Mouse (Mus musculus) testis, adult 2 months (tissue): ENCODE results near the gene Irak2. TPM values are rescaled to one million over a fixed set of nuclear protein-coding genes. Genes with fewer than 3 reads are reported as not detected.

Source experiments
- H3K27ac ChIP-seq: fragments of 200-500 bp; 2 replicates; pipeline ENCODE4 v1.5.1; 2012; ENCODE audit warnings: low read depth, low read length; ENCODE audit not compliant: control insufficient read depth, insufficient read depth
- H3K27me3 ChIP-seq: fragments of 200-500 bp; 2 replicates; pipeline ENCODE4 v1.6.1; 2012; ENCODE audit warnings: mild to moderate bottlenecking, low read length, moderate library complexity; ENCODE audit not compliant: control insufficient read depth, insufficient read depth
- H3K36me3 ChIP-seq: fragments of 200-500 bp; 2 replicates; pipeline ENCODE4 v1.6.1; 2012; ENCODE audit warnings: mild to moderate bottlenecking, low read length; ENCODE audit not compliant: control insufficient read depth, insufficient read depth
- H3K4me1 ChIP-seq: fragments of 200-500 bp; 2 replicates; pipeline ENCODE4 v1.6.1; 2012; ENCODE audit warnings: low read length; ENCODE audit not compliant: control insufficient read depth, insufficient read depth
- H3K4me3 ChIP-seq: fragments of 200-500 bp; 2 replicates; pipeline ENCODE4 v1.5.1; 2012; ENCODE audit warnings: low read depth, mild to moderate bottlenecking, low read length, moderate library complexity, mixed read lengths; ENCODE audit not compliant: control insufficient read depth
- CTCF ChIP-seq: fragments of 200-500 bp; IDR thresholded peaks from 2 replicates; pipeline ENCODE4 v1.5.1; 2012; ENCODE audit warnings: low read depth, mild to moderate bottlenecking, inconsistent platforms, low read length, moderate library complexity; ENCODE audit not compliant: control insufficient read depth, insufficient read depth, insufficient replicate concordance
- POLR2A ChIP-seq: fragments of 200-500 bp; IDR thresholded peaks from 2 replicates; pipeline ENCODE4 v1.6.1; 2012; ENCODE audit warnings: low read depth, mild to moderate bottlenecking, inconsistent platforms, low read length, moderate library complexity; ENCODE audit not compliant: control insufficient read depth
- polyA plus RNA-seq: library from polyadenylated mRNA; depleted of rRNA; stranded (reverse); fragments of >200 nt; gene quantifications from 2 replicates; pipeline ENCODE4 v1.2.3, GENCODE M21; 2012; rRNA removed

Irak2 gene
- polyA plus RNA-seq = 2.4 and 3.3 TPM in 2 replicates

GRCm38 (mm10) chr6:113638302-113639040 lies at the start of gene Irak2:
Irak2 (plus strand) TSS chr6:113638467.
- Histone ChIP-seq H3K36me3 (no peaks in the 10 kb centered on the region), H3K4me3 (peak within 1 kb of the TSS; percentile 78), H3K27ac (no peak within 1 kb of the TSS; the same call in 1 of the 2 replicates), H3K4me1 (no peaks in the 10 kb centered on the region; the same call in none of the 2 replicates), H3K27me3 (no peaks in the 10 kb centered on the region)
- TF ChIP-seq POLR2A (peak; percentile 77), CTCF (peak; percentile 86)

GRCm38 (mm10) chr6:113592637-113593036 lies 45.6 kb upstream of the Irak2 start:
- Histone ChIP-seq H3K36me3 (no peaks in the 10 kb centered on the region), H3K4me3 (no peak overlapping the region), H3K27me3 (no peaks in the 10 kb centered on the region), H3K27ac (no peak overlapping the region), H3K4me1 (no peaks in the 10 kb centered on the region)
- TF ChIP-seq CTCF = no peak
- no peak for TF ChIP-seq POLR2A

DNA sequence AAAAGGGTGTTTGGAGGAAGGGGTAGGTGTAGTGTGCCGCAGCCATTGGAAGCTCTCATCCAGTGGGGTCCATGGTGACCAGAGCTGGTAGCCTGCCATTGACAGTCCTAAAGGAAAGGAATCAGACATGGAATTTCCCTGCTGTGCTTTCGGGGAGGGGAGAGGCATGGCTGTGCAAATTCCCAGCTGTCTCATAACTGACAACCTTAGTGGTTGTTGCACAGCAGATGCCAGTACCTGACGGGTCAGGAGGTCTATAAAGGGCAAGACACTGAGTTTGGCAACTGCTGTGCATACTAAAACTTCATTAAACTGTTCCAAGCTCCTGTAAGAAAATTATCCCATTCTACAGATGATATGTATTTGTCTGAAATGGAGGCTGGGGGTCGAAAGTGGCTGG lies 40.3 kb upstream of the Irak2 start:
- Histone ChIP-seq H3K36me3 (peaks cover 6% of the 10 kb centered on the region), H3K27me3 (no peaks in the 10 kb centered on the region), H3K27ac (no peak overlapping the region), H3K4me3 (peak overlapping the region; percentile 25), H3K4me1 (peaks cover 5% of the 10 kb centered on the region)
- no peak for TF ChIP-seq CTCF
- TF ChIP-seq POLR2A = no peak

- Histone ChIP-seq H3K27ac (peak overlapping the region; percentile 83), H3K4me3 (peak overlapping the region; percentile 84), H3K4me1 (peaks cover 5% of the 10 kb centered on the region), H3K27me3 (no peaks in the 10 kb centered on the region), H3K36me3 (peaks cover 6% of the 10 kb centered on the region)
- TF ChIP-seq CTCF (no peak), POLR2A (no peak)
Measured at GRCm38 (mm10) chr6:113599833-113600232, 38.4 kb upstream of the Irak2 start.

DNA sequence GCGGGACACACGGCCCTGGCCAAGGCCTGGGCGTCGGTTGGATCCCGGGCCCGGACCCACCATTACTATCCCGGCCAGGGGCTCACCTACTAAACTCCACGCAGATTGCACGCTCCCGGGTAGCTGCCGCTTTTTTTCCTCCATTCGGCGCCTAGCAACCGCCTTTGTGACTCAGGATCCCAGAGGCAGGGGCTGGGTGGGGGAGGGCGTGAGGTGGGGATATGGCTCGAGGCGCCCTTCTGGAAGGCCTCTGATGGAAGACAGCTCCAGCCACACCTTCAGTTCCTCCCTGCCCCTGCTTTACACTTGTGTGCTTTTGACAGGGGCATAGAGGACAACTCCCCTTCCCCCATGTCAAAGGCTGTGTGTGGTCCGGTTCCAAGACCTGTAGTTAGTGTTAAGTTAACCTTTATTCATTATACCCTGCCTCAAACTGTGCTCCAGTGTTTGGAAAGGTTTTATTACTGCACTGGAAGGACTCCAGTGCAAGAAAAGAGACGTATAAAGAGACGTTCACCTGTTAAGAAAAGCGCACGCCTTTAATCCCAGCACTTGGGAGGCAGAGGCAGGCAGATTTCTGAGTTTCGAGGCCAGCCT lies 37.6 kb upstream of the Irak2 start, which contains the start of gene Fancd2os:
TSS of gene Fancd2os (minus strand) at position 173 of the 597 bp plus-strand sequence.
- H3K4me1 ChIP-seq = peaks cover 5% of the 10 kb centered on the region
- peaks cover 6% of the 10 kb centered on the region for H3K36me3 ChIP-seq
- H3K4me3 ChIP-seq = peak within 1 kb of the TSS; percentile 84
- no peak for TF ChIP-seq CTCF
- TF ChIP-seq POLR2A = peak; percentile 61; the same call in 1 of the 2 replicates
- no peaks in the 10 kb centered on the region for H3K27me3 ChIP-seq
- H3K27ac ChIP-seq = peak within 1 kb of the TSS; percentile 83

GRCm38 (mm10) chr6:113602821-113603220 lies 35.4 kb upstream of the Irak2 start:
- peaks cover 7% of the 10 kb centered on the region for H3K36me3 ChIP-seq
- no peaks in the 10 kb centered on the region for H3K27me3 ChIP-seq
- TF ChIP-seq POLR2A (no peak), CTCF (no peak)
- peaks cover 5% of the 10 kb centered on the region for H3K4me1 ChIP-seq
- peak overlapping the region; percentile 83 for H3K4me3 ChIP-seq
- peak overlapping the region; percentile 42 for H3K27ac ChIP-seq

DNA sequence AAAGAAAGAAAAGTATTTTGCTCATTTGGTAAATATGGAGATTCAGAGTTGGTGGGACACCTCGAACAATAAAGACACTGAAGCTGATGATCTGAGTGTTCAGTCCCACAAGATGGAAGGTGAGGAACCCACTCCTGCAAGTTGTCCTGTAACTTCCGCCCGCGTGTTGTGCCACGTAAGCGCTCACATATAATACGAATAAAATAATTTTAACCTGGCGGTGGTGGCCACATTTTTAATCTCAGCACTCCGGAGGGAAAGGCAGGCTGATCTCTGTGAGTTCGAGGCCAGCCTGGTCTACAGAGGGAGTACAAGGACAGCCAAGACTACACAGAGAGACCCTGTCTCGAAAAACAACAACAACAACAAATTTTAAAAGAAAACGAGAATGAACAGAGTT lies 34.3 kb upstream of the Irak2 start:
- Histone ChIP-seq H3K36me3 (peaks cover 4% of the 10 kb centered on the region), H3K27me3 (no peaks in the 10 kb centered on the region), H3K4me1 (peaks cover 7% of the 10 kb centered on the region), H3K4me3 (peak overlapping the region; percentile 98), H3K27ac (peak overlapping the region; percentile 54)
- TF ChIP-seq POLR2A (no peak), CTCF (no peak)
